ENCODE assay signal across 8 mouse cellular contexts in the genomic region with DNA sequence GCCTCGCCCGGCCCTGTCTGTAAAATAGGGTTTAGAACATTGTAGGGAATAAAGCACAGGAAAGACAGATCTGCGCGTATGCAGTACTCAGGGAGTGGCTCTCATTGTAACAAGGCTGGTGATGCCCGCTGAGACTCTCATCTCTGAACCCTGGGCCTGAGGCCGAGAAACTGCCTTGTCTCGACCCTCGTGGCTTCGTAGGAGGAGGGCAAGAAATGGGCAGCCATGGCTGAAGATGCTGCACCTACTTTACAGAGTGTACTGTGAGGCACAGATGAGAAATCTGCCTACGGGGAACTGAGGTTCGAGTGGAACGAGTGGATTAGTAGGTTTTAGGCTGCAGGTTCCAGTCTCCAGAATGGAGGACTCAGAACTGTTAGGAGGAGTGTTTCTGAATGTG. TPM values are rescaled to one million over a fixed set of nuclear protein-coding genes. Genes with fewer than 3 reads are reported as not detected.
DNase-seq lines count a peak whose midpoint lies in the region; ATAC-seq and TF ChIP-seq lines count a peak whose summit lies in the region.

No protein-coding gene starts in this region.

- H3K4me1 ChIP-seq in forebrain, embryonic 13.5 days, result peaks cover 37% of the 10 kb centered on the region
- peaks cover 11% of the 10 kb centered on the region for H3K4me1 ChIP-seq in limb, embryonic 11.5 days (ENCODE audit: control insufficient read depth, insufficient read depth, low read length)
- H3K4me1 ChIP-seq in neural tube, embryonic 15.5 days, result peaks cover 46% of the 10 kb centered on the region

- H3K27ac ChIP-seq in layer of hippocampus, adult 2 months, result no peak overlapping the region; the same call in 1 of the 2 replicates
- H3K27ac ChIP-seq in forebrain, embryonic 13.5 days, result no peak overlapping the region
- no peak overlapping the region for H3K27ac ChIP-seq in limb, embryonic 11.5 days (replicated peaks; ENCODE audit: low read depth, low read length)
- H3K27ac ChIP-seq in neural tube, embryonic 15.5 days (replicated peaks), result peak overlapping the region; percentile 82

- TF ChIP-seq CTCF in layer of hippocampus, adult 2 months (conservative IDR thresholded peaks at IDR 0.05), result no peak

- WGBS in forebrain, embryonic 13.5 days, result 7% methylated on average over 12 of the region's 12 CpGs
- 21% methylated on average over 12 of the region's 12 CpGs for WGBS in limb, embryonic 11.5 days
- 12% methylated on average over 12 of the region's 12 CpGs for WGBS in neural tube, embryonic 15.5 days

- H3K9me3 ChIP-seq in forebrain, embryonic 13.5 days (replicated peaks), result 0 out of 2 replicates have a peak, but pooled peaks cover 3% of the 10 kb centered on the region
- no peaks in the 10 kb centered on the region for H3K9me3 ChIP-seq in limb, embryonic 11.5 days (ENCODE audit: control insufficient read depth, low read length)
- no peaks in the 10 kb centered on the region for H3K9me3 ChIP-seq in neural tube, embryonic 15.5 days (replicated peaks)

- ATAC-seq in forebrain, embryonic 13.5 days, result 0 out of 2 replicates have a peak, but pooled peaks have one; percentile 2
- no peak for ATAC-seq in limb, embryonic 11.5 days (ENCODE audit: insufficient number of reproducible peaks, low FRiP score, low TSS enrichment, low read depth)
- 0 out of 2 replicates have a peak, but pooled peaks have one; percentile 19 for ATAC-seq in neural tube, embryonic 15.5 days (ENCODE audit: low FRiP score)

- DNase-seq in layer of hippocampus, adult 2 months (ENCODE audit: low spot score in 2 of 2), result no peak
- no peak for DNase-seq in layer of hippocampus, postnatal 10 days (ENCODE audit: low spot score in 2 of 2)
- no peak for DNase-seq in limb, embryonic 11.5 days (ENCODE audit: low spot score)
- DNase-seq in ovary, adult 18-20 months (ENCODE audit: low spot score), result no peak
- no peak for DNase-seq in gastrocnemius, postnatal 36 days
- no peak for DNase-seq in ovary, postnatal 36 days (ENCODE audit: low spot score)

- H3K4me2 ChIP-seq in forebrain, embryonic 13.5 days, result peak overlapping the region; percentile 96
- H3K4me2 ChIP-seq in limb, embryonic 11.5 days (ENCODE audit: low read depth, severe bottlenecking), result peak overlapping the region; percentile 99
- peak overlapping the region; percentile 98 for H3K4me2 ChIP-seq in neural tube, embryonic 15.5 days

- peak overlapping the region; percentile 54 for H3K4me3 ChIP-seq in layer of hippocampus, adult 2 months
- H3K4me3 ChIP-seq in forebrain, embryonic 13.5 days, result peak overlapping the region; percentile 55
- peak overlapping the region; percentile 49; the same call in 1 of the 2 replicates for H3K4me3 ChIP-seq in limb, embryonic 11.5 days (ENCODE audit: low read depth, low read length)
- peak overlapping the region; percentile 54 for H3K4me3 ChIP-seq in neural tube, embryonic 15.5 days (replicated peaks)

- intact Hi-C loops in gastrocnemius, postnatal 36 days (cut with DNase I), result no loop called here

- no peaks in the 10 kb centered on the region for H3K36me3 ChIP-seq in forebrain, embryonic 13.5 days (ENCODE audit: poor library complexity, severe bottlenecking)
- H3K36me3 ChIP-seq in limb, embryonic 11.5 days (ENCODE audit: control insufficient read depth, insufficient read depth, low read length), result no peaks in the 10 kb centered on the region
- H3K36me3 ChIP-seq in neural tube, embryonic 15.5 days, result no peaks in the 10 kb centered on the region

- H3K27me3 ChIP-seq in forebrain, embryonic 13.5 days, result peaks cover 92% of the 10 kb centered on the region
- peaks cover 49% of the 10 kb centered on the region for H3K27me3 ChIP-seq in limb, embryonic 11.5 days (ENCODE audit: control insufficient read depth, insufficient read depth, low read length)
- peaks cover 14% of the 10 kb centered on the region for H3K27me3 ChIP-seq in neural tube, embryonic 15.5 days (replicated peaks)

- H3K9ac ChIP-seq in forebrain, embryonic 13.5 days, result peak overlapping the region; percentile 80; the same call in 1 of the 2 replicates
- H3K9ac ChIP-seq in limb, embryonic 11.5 days (ENCODE audit: low read length), result no peak overlapping the region
- peak overlapping the region; percentile 74 for H3K9ac ChIP-seq in neural tube, embryonic 15.5 days (replicated peaks)

RNA-seq across cellular contexts. Expression of gene Wnt3, which starts 36.7 kb away (rescaled TPM):
- total RNA-seq in layer of hippocampus, adult 2 months (2021), result 1 to 10 TPM; 1.4 to 1.5 TPM
- 1 to 10 TPM; 1.1 to 1.8 TPM for total RNA-seq in layer of hippocampus, postnatal 10 days (2021)
- 6.5 TPM in 2 replicates for polyA plus RNA-seq in forebrain, embryonic 13.5 days (2015; fragmentation: Nextera tagmentation; extraction: Ambion mirVana)
- 5.1 and 6.1 TPM in 2 replicates for polyA plus RNA-seq in limb, embryonic 11.5 days (2014; fragmentation: Nextera tagmentation; extraction: Ambion mirVana)
- 6.7 and 9.0 TPM in 2 replicates for polyA plus RNA-seq in neural tube, embryonic 15.5 days (2015; fragmentation: Nextera tagmentation; extraction: Ambion mirVana)
- total RNA-seq in gastrocnemius, postnatal 36 days (2021), result not detected
